Mouse (Mus musculus) lung, postnatal 0 days (tissue): ENCODE measurements around the gene Slc39a13.

Source experiments
- CTCF ChIP-seq: IDR thresholded peaks from 2 replicates; pipeline ENCODE4 v1.5.1; 2016; ENCODE audit warnings: antibody characterized with exemption, mild to moderate bottlenecking
- EP300 ChIP-seq: IDR thresholded peaks from 2 replicates; pipeline ENCODE4 v1.6.1; 2016; ENCODE audit warnings: antibody characterized with exemption, mild to moderate bottlenecking, control low read depth

DNA sequence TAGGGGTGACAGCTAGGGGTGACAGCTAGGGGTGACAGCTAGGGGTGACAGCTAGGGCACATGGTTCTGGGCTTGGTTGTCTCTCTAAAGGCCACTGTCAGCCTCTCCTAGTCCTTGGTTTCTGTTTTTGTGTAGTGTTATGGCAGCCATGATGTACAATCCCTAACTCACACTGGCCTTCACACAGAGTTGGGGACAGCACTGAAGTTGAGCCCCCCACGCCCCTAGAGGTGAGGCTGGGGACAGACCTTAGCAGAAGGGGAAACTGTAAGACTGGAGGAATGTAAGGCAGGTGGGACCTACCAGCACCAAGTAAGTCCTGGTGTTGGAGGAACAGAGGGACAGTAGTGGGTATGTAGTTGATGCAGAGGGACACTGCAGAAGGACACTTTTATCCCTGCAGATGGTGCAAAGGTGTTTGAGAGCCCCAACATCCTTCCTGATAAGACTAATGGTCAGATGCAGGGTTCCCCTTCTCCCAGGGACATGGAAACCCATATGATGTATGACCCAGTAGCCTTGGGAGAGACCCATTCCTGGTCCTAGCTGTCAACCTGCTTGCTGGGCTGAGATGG is 13.2 kb upstream of the Slc39a13 start:
- TF ChIP-seq CTCF: no peak
- TF ChIP-seq EP300: no peak
